ENCODE assay signal across 11 mouse cellular contexts in genomic region chr8:110676702-110677101, GRCm38 (mm10). TPM values are rescaled to one million over a fixed set of nuclear protein-coding genes. Genes with fewer than 3 reads are reported as not detected.
DNase-seq lines count a peak whose midpoint lies in the region; ATAC-seq and TF ChIP-seq lines count a peak whose summit lies in the region.
"Had no signal": no experiment of that assay in that cellular context is flagged by ENCODE, and none has a peak within 500 bp of the region (broad histone marks: within the 10 kb centered on the region; RNA-seq: fewer than 3 reads in every experiment).

No protein-coding gene starts in this region.

- TF ChIP-seq CTCF in thymus, adult 2 months (IDR thresholded peaks at IDR 0.05; ENCODE audit: borderline replicate concordance, control insufficient read depth, extremely low read depth, insufficient read depth, low read length, poor library complexity) = no peak

- intact Hi-C loops in left cerebral cortex, postnatal 14 days (cut with DNase I) = no loop called here

- WGBS in hindbrain, embryonic 11.5 days = 72% methylated on average over 5 of the region's 5 CpGs
- 81% methylated on average over 5 of the region's 5 CpGs for WGBS in hindbrain, embryonic 12.5 days
- WGBS in embryonic facial prominence, embryonic 12.5 days = 29% methylated on average over 5 of the region's 5 CpGs
- 9% methylated on average over 5 of the region's 5 CpGs for WGBS in heart, embryonic 15.5 days
- 93% methylated on average over 5 of the region's 5 CpGs for WGBS in thymus, adult 2 months

- no peak for TF ChIP-seq POLR2A in thymus, adult 2 months (IDR thresholded peaks at IDR 0.05; ENCODE audit: control insufficient read depth, extremely low read depth, insufficient read depth, low read length, poor library complexity)

- H3K4me1 ChIP-seq in hindbrain, embryonic 11.5 days (replicated peaks; ENCODE audit: control insufficient read depth, insufficient read depth, low read length) = no peaks in the 10 kb centered on the region
- H3K4me1 ChIP-seq in hindbrain, embryonic 12.5 days = no peaks in the 10 kb centered on the region
- H3K4me1 ChIP-seq in embryonic facial prominence, embryonic 12.5 days = peaks cover 21% of the 10 kb centered on the region
- H3K4me1 ChIP-seq in heart, embryonic 15.5 days (replicated peaks) = peaks cover 28% of the 10 kb centered on the region
- no peaks in the 10 kb centered on the region for H3K4me1 ChIP-seq in thymus, adult 2 months (replicated peaks; ENCODE audit: control insufficient read depth, insufficient read depth, low read length)

- no peaks in the 10 kb centered on the region for H3K27me3 ChIP-seq in hindbrain, embryonic 11.5 days (ENCODE audit: control insufficient read depth, insufficient read depth, low read length)
- no peaks in the 10 kb centered on the region for H3K27me3 ChIP-seq in hindbrain, embryonic 12.5 days
- H3K27me3 ChIP-seq in embryonic facial prominence, embryonic 12.5 days = no peaks in the 10 kb centered on the region
- H3K27me3 ChIP-seq in heart, embryonic 15.5 days = no peaks in the 10 kb centered on the region
- H3K27me3 ChIP-seq in thymus, adult 2 months (ENCODE audit: control insufficient read depth, insufficient read depth, low read length) = no peaks in the 10 kb centered on the region

- DNase-seq in hindbrain, embryonic 11.5 days (ENCODE audit: low spot score) = peak; percentile 12
- peak; percentile 53 to 85 for DNase-seq in lung, postnatal 4 days
- no peak for DNase-seq in thymus, adult 2 months
- no peak for DNase-seq in left cerebral cortex, postnatal 14 days (ENCODE audit: low spot score in 2 of 2)
- DNase-seq in cerebellum, adult 11-12 months = no peak
- DNase-seq: adrenal gland, adult 2 months; kidney, postnatal 10 days; thymus, postnatal 36 days had no signal

- peaks cover 4% of the 10 kb centered on the region; the same call in 1 of the 2 replicates for H3K36me3 ChIP-seq in hindbrain, embryonic 11.5 days (ENCODE audit: control insufficient read depth, insufficient read depth, low read length)
- peaks cover 40% of the 10 kb centered on the region for H3K36me3 ChIP-seq in hindbrain, embryonic 12.5 days
- peaks cover 10% of the 10 kb centered on the region; the same call in 1 of the 2 replicates for H3K36me3 ChIP-seq in embryonic facial prominence, embryonic 12.5 days
- H3K36me3 ChIP-seq in heart, embryonic 15.5 days = no peaks in the 10 kb centered on the region
- no peaks in the 10 kb centered on the region for H3K36me3 ChIP-seq in thymus, adult 2 months (ENCODE audit: control insufficient read depth, insufficient read depth, low read length)

- H3K4me2 ChIP-seq in hindbrain, embryonic 11.5 days (replicated peaks; ENCODE audit: low read depth, low read length) = no peak overlapping the region
- no peak overlapping the region for H3K4me2 ChIP-seq in hindbrain, embryonic 12.5 days (replicated peaks)
- H3K4me2 ChIP-seq in embryonic facial prominence, embryonic 12.5 days (replicated peaks) = no peak overlapping the region
- no peak overlapping the region for H3K4me2 ChIP-seq in heart, embryonic 15.5 days

- no peak overlapping the region for H3K27ac ChIP-seq in hindbrain, embryonic 11.5 days (ENCODE audit: low read depth, low read length)
- H3K27ac ChIP-seq in hindbrain, embryonic 12.5 days = no peak overlapping the region; the same call in 1 of the 2 replicates
- H3K27ac ChIP-seq in embryonic facial prominence, embryonic 12.5 days = peak overlapping the region; percentile 90
- peak overlapping the region; percentile 84 for H3K27ac ChIP-seq in heart, embryonic 15.5 days
- no peak overlapping the region for H3K27ac ChIP-seq in thymus, adult 2 months (ENCODE audit: control insufficient read depth, insufficient read depth, low read length)

- no peaks in the 10 kb centered on the region for H3K9me3 ChIP-seq in hindbrain, embryonic 11.5 days (ENCODE audit: control insufficient read depth, low read length)
- no peaks in the 10 kb centered on the region for H3K9me3 ChIP-seq in hindbrain, embryonic 12.5 days (replicated peaks)
- H3K9me3 ChIP-seq in embryonic facial prominence, embryonic 12.5 days = no peaks in the 10 kb centered on the region
- no peaks in the 10 kb centered on the region for H3K9me3 ChIP-seq in heart, embryonic 15.5 days (replicated peaks)

- H3K4me3 ChIP-seq in hindbrain, embryonic 11.5 days (ENCODE audit: low read depth, low read length) = no peak overlapping the region
- no peak overlapping the region for H3K4me3 ChIP-seq in hindbrain, embryonic 12.5 days
- no peak overlapping the region for H3K4me3 ChIP-seq in embryonic facial prominence, embryonic 12.5 days
- no peak overlapping the region for H3K4me3 ChIP-seq in heart, embryonic 15.5 days
- H3K4me3 ChIP-seq in thymus, adult 2 months (ENCODE audit: control insufficient read depth, insufficient read depth, low read length) = no peak overlapping the region

- ATAC-seq in hindbrain, embryonic 11.5 days (ENCODE audit: low FRiP score) = no peak
- no peak for ATAC-seq in hindbrain, embryonic 12.5 days (ENCODE audit: low FRiP score)
- ATAC-seq in embryonic facial prominence, embryonic 12.5 days (ENCODE audit: insufficient number of reproducible peaks, insufficient read depth, low FRiP score, low TSS enrichment) = peak; percentile 92
- peak; percentile 66; the same call in 1 of the 2 replicates for ATAC-seq in heart, embryonic 15.5 days (replicated peaks; ENCODE audit: insufficient number of reproducible peaks, insufficient read depth, low FRiP score, low read depth)

- H3K9ac ChIP-seq in hindbrain, embryonic 11.5 days (ENCODE audit: low read depth, low read length) = no peak overlapping the region
- H3K9ac ChIP-seq in hindbrain, embryonic 12.5 days = no peak overlapping the region
- no peak overlapping the region for H3K9ac ChIP-seq in embryonic facial prominence, embryonic 12.5 days
- no peak overlapping the region for H3K9ac ChIP-seq in heart, embryonic 15.5 days

RNA-seq across cellular contexts. Expression of gene Mtss1l, which starts 44.6 kb away (rescaled TPM):
- polyA plus RNA-seq in hindbrain, embryonic 11.5 days (2014; fragmentation: Nextera tagmentation; extraction: Ambion mirVana) = 10.5 and 10.8 TPM in 2 replicates
- polyA plus RNA-seq in hindbrain, embryonic 12.5 days (2016; fragmentation: Nextera tagmentation; extraction: Ambion mirVana) = 21.6 and 23.3 TPM in 2 replicates
- 10.9 and 17.4 TPM in 2 replicates for polyA plus RNA-seq in embryonic facial prominence, embryonic 12.5 days (2016; fragmentation: Nextera tagmentation; extraction: Ambion mirVana)
- polyA plus RNA-seq in heart, embryonic 15.5 days (2015; fragmentation: Nextera tagmentation; extraction: Ambion mirVana) = 10.1 and 15.7 TPM in 2 replicates
- polyA plus RNA-seq in thymus, adult 2 months (2012; rRNA removed) = 38.7 and 43.6 TPM in 2 replicates
- total RNA-seq in left cerebral cortex, postnatal 14 days (2021) = 100 to 1,000 TPM; 184 to 221 TPM

RNA-seq across cellular contexts. Expression of gene Vac14, which starts 58.3 kb away (rescaled TPM):
- 32.3 and 35.3 TPM in 2 replicates for polyA plus RNA-seq in hindbrain, embryonic 11.5 days (2014; fragmentation: Nextera tagmentation; extraction: Ambion mirVana)
- polyA plus RNA-seq in hindbrain, embryonic 12.5 days (2016; fragmentation: Nextera tagmentation; extraction: Ambion mirVana) = 29.5 and 29.7 TPM in 2 replicates
- polyA plus RNA-seq in embryonic facial prominence, embryonic 12.5 days (2016; fragmentation: Nextera tagmentation; extraction: Ambion mirVana) = 24.8 and 25.6 TPM in 2 replicates
- polyA plus RNA-seq in heart, embryonic 15.5 days (2015; fragmentation: Nextera tagmentation; extraction: Ambion mirVana) = 12.6 and 17.5 TPM in 2 replicates
- polyA plus RNA-seq in thymus, adult 2 months (2012; rRNA removed) = 59.4 and 68.2 TPM in 2 replicates
- total RNA-seq in left cerebral cortex, postnatal 14 days (2021) = 10 to 100 TPM; 22.4 to 24.5 TPM

Comparison
In these comparisons a context has a peak if more than half of its experiments do, and no peak if none do; other contexts are left out.
1. ATAC-seq: peak in embryonic facial prominence, embryonic 12.5 days (single experiment) and heart, embryonic 15.5 days (single experiment); none in hindbrain, embryonic 11.5 days (single experiment) and hindbrain, embryonic 12.5 days (single experiment).
2. DNase-seq: peak in hindbrain, embryonic 11.5 days (single experiment) and lung, postnatal 4 days (2 of 2); none in thymus, adult 2 months (single experiment), left cerebral cortex, postnatal 14 days (0 of 2) and cerebellum, adult 11-12 months (single experiment).
3. H3K27ac ChIP-seq: peak in embryonic facial prominence, embryonic 12.5 days (single experiment) and heart, embryonic 15.5 days (single experiment); none in hindbrain, embryonic 11.5 days (single experiment), hindbrain, embryonic 12.5 days (single experiment) and thymus, adult 2 months (single experiment).